Mouse (Mus musculus) neural tube, embryonic 15.5 days (tissue): Measurements from ENCODE around the gene Dgat2. TPM values are rescaled to one million over a fixed set of nuclear protein-coding genes. Genes with fewer than 3 reads are reported as not detected.

ENCODE experiments used
- ATAC-seq: fragments of 200-750 bp; cut with Nextera tagmentation; 2 replicates; pipeline ENCODE4 v1.8.0; 2017; ENCODE audit warnings: mild to moderate bottlenecking, moderate TSS enrichment, moderate library complexity; ENCODE audit not compliant: low FRiP score
- H3K27ac ChIP-seq: fragments of 300-500 bp; sonication (generic); replicated peaks from 2 replicates; pipeline ENCODE4 v1.5.1; 2015; ENCODE audit warnings: mild to moderate bottlenecking, inconsistent platforms
- H3K27me3 ChIP-seq: fragments of 300-500 bp; sonication (generic); replicated peaks from 2 replicates; pipeline ENCODE4 v1.6.1; 2015; ENCODE audit warnings: inconsistent platforms
- H3K36me3 ChIP-seq: fragments of 300-500 bp; sonication (generic); 2 replicates; pipeline ENCODE4 v1.6.1; 2015; ENCODE audit warnings: inconsistent platforms
- H3K4me1 ChIP-seq: fragments of 300-500 bp; sonication (generic); 2 replicates; pipeline ENCODE4 v1.6.1; 2015; ENCODE audit warnings: inconsistent platforms
- H3K4me2 ChIP-seq: fragments of 300-500 bp; sonication (generic); 2 replicates; pipeline ENCODE4 v1.6.1; 2015; ENCODE audit warnings: inconsistent platforms, mild to moderate bottlenecking, moderate library complexity
- H3K4me3 ChIP-seq: fragments of 300-500 bp; sonication (generic); replicated peaks from 2 replicates; pipeline ENCODE4 v1.5.1; 2015; ENCODE audit warnings: mild to moderate bottlenecking, inconsistent platforms
- H3K9ac ChIP-seq: fragments of 300-500 bp; sonication (generic); replicated peaks from 2 replicates; pipeline ENCODE4 v1.6.1; 2015; ENCODE audit warnings: mild to moderate bottlenecking, inconsistent platforms
- H3K9me3 ChIP-seq: fragments of 300-500 bp; sonication (generic); replicated peaks from 2 replicates; pipeline ENCODE4 v1.6.1; 2016; ENCODE audit warnings: inconsistent platforms
- WGBS: fragments of 180-500 bp; shearing (Covaris S2); methylation state at CpG from one replicate; pipeline ENCODE4 v1.1.7; 2015; ENCODE audit warnings: mixed read lengths; 5-methylcytosine and 5-hydroxymethylcytosine counted together
- polyA plus RNA-seq: library from polyadenylated mRNA; unstranded; fragments of >200 nt; fragmentation: Nextera tagmentation; extraction: Ambion mirVana; gene quantifications from 2 replicates; pipeline ENCODE4 v1.2.1, GENCODE M21; 2015

Dgat2 gene
- polyA plus RNA-seq, 1 experiment from 2014 or later, result 23.1 TPM

DNA sequence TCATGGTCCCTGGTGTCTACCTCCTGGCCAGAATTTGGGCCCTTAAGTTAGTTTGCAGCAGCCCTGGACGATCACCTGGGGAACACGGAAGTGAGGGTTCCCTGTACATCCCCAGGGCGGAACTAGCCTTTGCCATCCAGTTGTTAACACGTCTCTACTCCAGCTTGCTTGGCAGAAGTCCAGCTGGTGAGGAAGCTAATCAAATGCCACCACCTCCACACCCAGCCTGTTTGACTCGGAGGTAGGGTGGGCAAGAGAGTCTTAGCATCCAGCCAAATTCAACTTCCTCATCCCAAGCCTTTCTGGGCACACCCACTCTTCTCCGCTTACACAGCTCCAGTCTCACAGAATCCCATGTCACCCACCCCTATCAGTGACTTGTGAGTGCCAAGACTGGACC is 9.6 kb downstream of the Dgat2 start:
- no peaks in the 10 kb centered on the region for H3K9me3 ChIP-seq
- 0 out of 2 replicates have a peak, but pooled peaks cover 2% of the 10 kb centered on the region for H3K4me1 ChIP-seq
- no peak overlapping the region for H3K9ac ChIP-seq
- H3K4me2 ChIP-seq, result no peak overlapping the region
- H3K27ac ChIP-seq, result no peak overlapping the region
- WGBS, result 81% methylated on average over 6 of the region's 6 CpGs
- H3K4me3 ChIP-seq, result no peak overlapping the region
- H3K36me3 ChIP-seq, result no peaks in the 10 kb centered on the region
- H3K27me3 ChIP-seq, result no peaks in the 10 kb centered on the region
- ATAC-seq, result no peak

DNA sequence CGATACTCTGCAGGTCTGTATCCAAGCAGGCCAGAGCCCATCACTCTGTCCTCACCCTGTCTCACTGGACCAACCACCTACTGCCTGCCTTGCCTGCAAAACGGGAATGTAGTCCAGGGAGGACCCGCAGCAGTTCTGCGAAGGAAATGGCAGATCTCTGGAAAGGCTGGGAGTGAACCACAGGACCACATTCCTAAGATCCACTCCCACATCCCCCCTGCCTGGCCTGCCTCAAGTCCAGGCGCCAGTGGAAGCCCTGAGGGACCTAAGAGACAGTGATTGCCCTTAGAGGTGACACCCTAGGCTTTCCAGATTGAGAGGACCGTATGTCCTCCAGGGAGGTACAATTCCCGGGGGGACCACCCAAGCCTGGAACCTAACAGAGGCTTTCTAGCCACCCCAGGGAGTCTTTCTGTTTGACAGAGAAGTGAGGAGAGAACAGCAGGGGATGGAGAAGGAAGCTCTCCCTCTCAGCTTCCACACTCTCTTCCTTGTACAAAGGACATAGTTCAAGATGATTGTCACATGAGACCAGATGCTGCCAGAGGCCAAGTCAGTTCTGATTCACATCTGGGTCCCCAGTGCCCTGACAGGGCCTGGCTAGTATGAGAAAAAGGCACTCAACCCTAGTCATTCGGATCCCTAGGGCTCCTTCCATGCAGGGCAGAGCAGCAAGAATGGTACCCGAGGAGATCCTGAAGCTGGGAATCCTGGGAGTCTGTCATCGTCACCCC is 10.6 kb downstream of the Dgat2 start:
- Histone ChIP-seq H3K9ac (no peak overlapping the region), H3K4me3 (no peak overlapping the region), H3K4me2 (no peak overlapping the region), H3K9me3 (no peaks in the 10 kb centered on the region), H3K36me3 (no peaks in the 10 kb centered on the region), H3K27me3 (no peaks in the 10 kb centered on the region), H3K4me1 (no peaks in the 10 kb centered on the region), H3K27ac (no peak overlapping the region)
- 76% methylated on average over 10 of the region's 10 CpGs for WGBS
- no peak for ATAC-seq

DNA sequence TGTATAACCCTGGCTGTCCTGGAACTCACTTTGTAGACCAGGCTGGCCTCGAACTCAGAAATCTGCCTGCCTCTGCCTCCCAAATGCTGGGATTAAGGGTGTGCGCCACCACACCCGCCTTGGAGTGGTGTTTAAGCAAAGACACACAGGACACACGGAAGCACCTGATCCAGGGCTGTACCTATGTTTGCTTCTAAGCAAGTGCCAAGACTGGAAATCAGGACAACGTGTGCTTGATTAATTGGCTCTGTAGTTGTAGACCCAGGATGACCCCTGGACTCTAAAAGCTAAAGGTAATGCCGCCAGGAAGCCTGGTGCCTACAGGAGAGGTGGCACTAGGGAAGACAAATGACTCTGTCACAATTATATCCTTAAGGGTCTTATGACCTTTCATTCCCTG is 12.0 kb downstream of the Dgat2 start:
- WGBS, result 96% methylated on average over 6 of the region's 6 CpGs
- Histone ChIP-seq H3K9me3 (no peaks in the 10 kb centered on the region), H3K4me3 (no peak overlapping the region), H3K27me3 (no peaks in the 10 kb centered on the region), H3K36me3 (no peaks in the 10 kb centered on the region), H3K4me1 (no peaks in the 10 kb centered on the region), H3K4me2 (no peak overlapping the region), H3K27ac (no peak overlapping the region), H3K9ac (no peak overlapping the region)
- no peak for ATAC-seq

DNA sequence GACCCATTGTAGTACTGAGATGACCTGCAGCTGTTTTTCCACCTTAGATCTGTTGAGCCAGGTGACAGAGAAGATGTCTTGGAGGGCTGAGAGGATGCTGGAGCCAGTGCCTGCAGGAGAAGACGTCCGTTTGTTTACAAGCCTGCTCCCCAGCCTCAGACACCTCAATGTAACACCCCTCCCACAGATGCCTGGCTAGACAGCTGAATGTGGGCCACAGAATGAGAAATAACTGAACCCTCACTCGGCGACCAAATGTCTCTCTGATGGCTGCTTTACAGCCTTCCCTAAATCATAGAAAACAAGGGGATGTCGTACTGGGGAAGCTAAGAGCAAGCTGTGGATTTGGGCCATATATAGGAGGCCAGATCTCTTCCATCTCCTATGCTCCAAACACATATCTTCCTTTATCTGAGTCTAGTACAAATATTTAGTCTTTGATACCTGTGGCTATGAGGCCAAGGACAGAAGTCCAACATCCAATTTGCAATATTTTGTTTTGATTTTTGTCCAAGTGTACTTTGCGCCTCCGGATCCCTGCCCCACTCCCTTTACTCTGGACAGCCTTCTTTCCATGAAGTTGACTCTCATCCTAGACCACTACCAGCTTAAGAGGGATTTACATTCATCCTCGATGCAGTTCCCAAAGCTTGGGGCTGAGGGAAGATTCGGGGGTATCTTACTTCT is 12.7 kb downstream of the Dgat2 start:
- H3K4me1 ChIP-seq, result no peaks in the 10 kb centered on the region
- no peaks in the 10 kb centered on the region for H3K36me3 ChIP-seq
- H3K4me3 ChIP-seq, result no peak overlapping the region
- H3K9me3 ChIP-seq, result no peaks in the 10 kb centered on the region
- 77% methylated on average over 9 of the region's 9 CpGs for whole genome bisulfite sequencing
- no peak for ATAC-seq
- no peak overlapping the region for H3K27ac ChIP-seq
- no peak overlapping the region for H3K9ac ChIP-seq
- no peak overlapping the region for H3K4me2 ChIP-seq
- no peaks in the 10 kb centered on the region for H3K27me3 ChIP-seq

- H3K4me1 ChIP-seq, result no peaks in the 10 kb centered on the region
- H3K4me3 ChIP-seq, result no peak overlapping the region
- H3K36me3 ChIP-seq, result no peaks in the 10 kb centered on the region
- 88% methylated on average over 6 of the region's 6 CpGs for WGBS
- no peaks in the 10 kb centered on the region for H3K27me3 ChIP-seq
- ATAC-seq, result no peak
- H3K4me2 ChIP-seq, result no peak overlapping the region
- no peak overlapping the region for H3K27ac ChIP-seq
- H3K9ac ChIP-seq, result no peak overlapping the region
- no peaks in the 10 kb centered on the region for H3K9me3 ChIP-seq
Observed at GRCm38 (mm10) chr7:99168756-99169155, 13.8 kb downstream of the Dgat2 start.

- WGBS, result 57% methylated on average over 5 of the region's 5 CpGs
- H3K4me3 ChIP-seq, result no peak overlapping the region
- no peaks in the 10 kb centered on the region for H3K4me1 ChIP-seq
- no peaks in the 10 kb centered on the region for H3K36me3 ChIP-seq
- no peak overlapping the region for H3K27ac ChIP-seq
- no peak for ATAC-seq
- no peak overlapping the region for H3K9ac ChIP-seq
- no peaks in the 10 kb centered on the region for H3K9me3 ChIP-seq
- no peaks in the 10 kb centered on the region for H3K27me3 ChIP-seq
- H3K4me2 ChIP-seq, result no peak overlapping the region
Observed at GRCm38 (mm10) chr7:99167939-99168338, 14.6 kb downstream of the Dgat2 start.

DNA sequence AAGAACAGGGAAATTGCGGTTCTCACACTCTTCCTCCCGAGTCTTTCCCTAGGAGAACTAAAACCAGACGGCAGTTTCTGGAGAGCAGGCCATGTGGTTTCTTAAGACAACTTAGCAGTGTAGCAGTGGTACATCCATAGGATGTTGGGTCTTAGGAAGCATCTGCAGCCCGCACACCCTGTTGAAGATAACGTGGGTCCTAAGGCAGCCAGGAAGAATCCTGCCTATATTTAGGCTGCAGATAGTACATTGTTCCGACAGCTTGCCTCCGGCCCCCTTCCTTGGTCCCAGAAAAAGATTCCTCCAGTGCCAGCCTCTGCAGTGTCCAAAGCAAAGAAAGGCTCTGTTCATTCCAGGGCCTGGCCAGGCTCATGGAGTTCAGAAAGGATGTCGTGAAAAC is 16.4 kb downstream of the Dgat2 start:
- WGBS, result 91% methylated on average over 8 of the region's 8 CpGs
- Histone ChIP-seq H3K36me3 (no peaks in the 10 kb centered on the region), H3K27me3 (no peaks in the 10 kb centered on the region), H3K4me2 (no peak overlapping the region), H3K4me3 (no peak overlapping the region), H3K27ac (no peak overlapping the region), H3K4me1 (no peaks in the 10 kb centered on the region), H3K9me3 (no peaks in the 10 kb centered on the region), H3K9ac (no peak overlapping the region)
- no peak for ATAC-seq

- no peak for ATAC-seq
- H3K4me1 ChIP-seq, result no peaks in the 10 kb centered on the region
- H3K27me3 ChIP-seq, result no peaks in the 10 kb centered on the region
- 82% methylated on average over 7 of the region's 7 CpGs for WGBS
- no peaks in the 10 kb centered on the region for H3K9me3 ChIP-seq
- H3K4me3 ChIP-seq, result no peak overlapping the region
- H3K36me3 ChIP-seq, result no peaks in the 10 kb centered on the region
- H3K27ac ChIP-seq, result no peak overlapping the region
- no peak overlapping the region for H3K9ac ChIP-seq
- no peak overlapping the region for H3K4me2 ChIP-seq
Observed at GRCm38 (mm10) chr7:99164873-99165410, 17.6 kb downstream of the Dgat2 start.

DNA sequence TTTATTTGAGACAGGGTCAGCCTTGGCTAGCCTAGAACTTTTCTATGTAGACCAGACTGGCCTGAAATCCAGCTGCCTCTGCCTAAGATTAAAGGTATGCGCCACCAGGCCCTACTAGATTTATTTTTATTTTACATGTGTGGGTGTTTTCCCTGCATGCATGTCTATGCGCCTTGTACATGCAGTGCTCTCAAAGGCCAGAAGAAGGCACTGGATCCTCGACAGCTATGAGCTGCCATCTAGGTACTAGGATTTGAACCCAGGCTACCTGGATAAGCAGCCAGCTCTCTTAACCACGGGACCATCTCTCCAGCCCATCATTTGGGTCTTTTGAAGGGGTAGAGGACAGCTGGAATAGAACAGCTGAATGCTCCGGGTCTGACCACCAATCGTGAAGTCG is 20.1 kb downstream of the Dgat2 start:
- no peak overlapping the region for H3K4me3 ChIP-seq
- no peaks in the 10 kb centered on the region for H3K4me1 ChIP-seq
- no peak overlapping the region for H3K27ac ChIP-seq
- H3K9ac ChIP-seq, result no peak overlapping the region
- no peaks in the 10 kb centered on the region for H3K9me3 ChIP-seq
- H3K4me2 ChIP-seq, result no peak overlapping the region
- ATAC-seq, result no peak
- no peaks in the 10 kb centered on the region for H3K27me3 ChIP-seq
- WGBS, result 91% methylated on average over 7 of the region's 7 CpGs
- no peaks in the 10 kb centered on the region for H3K36me3 ChIP-seq

DNA sequence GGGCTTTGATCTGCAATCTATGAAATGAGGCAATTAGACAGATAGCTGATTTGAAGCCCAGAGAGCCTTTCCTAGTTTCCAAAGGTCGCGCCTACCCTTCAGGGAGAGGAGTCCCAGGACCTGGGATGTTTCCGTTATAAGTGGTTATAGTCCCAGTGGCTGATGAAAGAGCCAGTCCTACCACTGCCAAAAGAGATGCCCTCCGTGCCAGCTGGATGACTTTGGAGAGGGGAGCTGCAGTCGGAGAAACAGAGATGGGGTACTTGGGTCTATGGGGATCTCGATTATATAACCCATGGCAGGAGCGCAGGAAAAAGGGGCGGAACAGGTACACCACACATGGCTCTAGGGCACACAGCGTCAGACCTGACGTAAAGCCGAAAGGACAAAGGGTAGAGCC is 20.6 kb downstream of the Dgat2 start:
- no peak overlapping the region for H3K9ac ChIP-seq
- WGBS, result 86% methylated on average over 11 of the region's 11 CpGs
- no peaks in the 10 kb centered on the region for H3K4me1 ChIP-seq
- H3K27me3 ChIP-seq, result no peaks in the 10 kb centered on the region
- no peak overlapping the region for H3K4me3 ChIP-seq
- H3K4me2 ChIP-seq, result no peak overlapping the region
- H3K27ac ChIP-seq, result no peak overlapping the region
- no peak for ATAC-seq
- no peaks in the 10 kb centered on the region for H3K9me3 ChIP-seq
- no peaks in the 10 kb centered on the region for H3K36me3 ChIP-seq

GRCm38 (mm10) chr7:99161529-99161928 is 21.0 kb downstream of the Dgat2 start:
- 63% methylated on average over 4 of the region's 4 CpGs for WGBS
- H3K9ac ChIP-seq, result no peak overlapping the region
- no peaks in the 10 kb centered on the region for H3K36me3 ChIP-seq
- H3K4me3 ChIP-seq, result no peak overlapping the region
- no peaks in the 10 kb centered on the region for H3K4me1 ChIP-seq
- no peak overlapping the region for H3K4me2 ChIP-seq
- no peaks in the 10 kb centered on the region for H3K9me3 ChIP-seq
- H3K27ac ChIP-seq, result no peak overlapping the region
- H3K27me3 ChIP-seq, result no peaks in the 10 kb centered on the region
- ATAC-seq, result no peak

GRCm38 (mm10) chr7:99160995-99161394 is 21.5 kb downstream of the Dgat2 start:
- ATAC-seq, result no peak
- H3K9me3 ChIP-seq, result no peaks in the 10 kb centered on the region
- no peak overlapping the region for H3K9ac ChIP-seq
- 49% methylated on average over 7 of the region's 7 CpGs for WGBS
- no peak overlapping the region for H3K27ac ChIP-seq
- peaks cover under 1% of the 10 kb centered on the region; the same call in 1 of the 2 replicates for H3K4me1 ChIP-seq
- H3K4me2 ChIP-seq, result no peak overlapping the region
- H3K36me3 ChIP-seq, result no peaks in the 10 kb centered on the region
- no peaks in the 10 kb centered on the region for H3K27me3 ChIP-seq
- H3K4me3 ChIP-seq, result no peak overlapping the region
